10 mouse cellular contexts compared by ENCODE assay signal in genomic region chr2:92052188-92052587, GRCm38 (mm10). TPM values are rescaled to one million over a fixed set of nuclear protein-coding genes. Genes with fewer than 3 reads are reported as not detected.
A peak's percentile ranks its signal among the peaks of the same experiment; 100 is the strongest.
DNase-seq lines count a peak whose midpoint lies in the region; ATAC-seq lines count a peak whose summit lies in the region.
"Had no signal": no experiment of that assay in that cellular context is flagged by ENCODE, and none has a peak within 500 bp of the region (broad histone marks: within the 10 kb centered on the region; RNA-seq: fewer than 3 reads in every experiment).

No protein-coding gene starts in this region.

- H3K9me3 ChIP-seq in forebrain, embryonic 14.5 days (replicated peaks; ENCODE audit: control insufficient read depth, low read length): no peaks in the 10 kb centered on the region
- H3K9me3 ChIP-seq in forebrain, embryonic 15.5 days: no peaks in the 10 kb centered on the region
- no peaks in the 10 kb centered on the region for H3K9me3 ChIP-seq in intestine, embryonic 16.5 days (ENCODE audit: control insufficient read depth, low read length)

- no peak overlapping the region for H3K4me2 ChIP-seq in forebrain, embryonic 14.5 days (ENCODE audit: low read length)
- no peak overlapping the region for H3K4me2 ChIP-seq in forebrain, embryonic 15.5 days (replicated peaks)
- H3K4me2 ChIP-seq in intestine, embryonic 16.5 days (ENCODE audit: low read depth, low read length): no peak overlapping the region

- H3K36me3 ChIP-seq in forebrain, embryonic 14.5 days (ENCODE audit: control insufficient read depth, insufficient read depth, low read length): no peaks in the 10 kb centered on the region
- no peaks in the 10 kb centered on the region for H3K36me3 ChIP-seq in forebrain, embryonic 15.5 days
- no peaks in the 10 kb centered on the region for H3K36me3 ChIP-seq in intestine, embryonic 16.5 days (ENCODE audit: control insufficient read depth, insufficient read depth, low read length)

- no peak for ATAC-seq in forebrain, embryonic 14.5 days
- no peak for ATAC-seq in forebrain, embryonic 15.5 days (replicated peaks)
- ATAC-seq in intestine, embryonic 16.5 days: no peak
- ATAC-seq: midbrain, embryonic 16.5 days had no signal

- peaks cover 11% of the 10 kb centered on the region; the same call in 1 of the 2 replicates for H3K27me3 ChIP-seq in forebrain, embryonic 14.5 days (replicated peaks; ENCODE audit: control insufficient read depth, insufficient read depth, low read length)
- H3K27me3 ChIP-seq in forebrain, embryonic 15.5 days: peaks cover 8% of the 10 kb centered on the region; the same call in 1 of the 2 replicates
- no peaks in the 10 kb centered on the region for H3K27me3 ChIP-seq in intestine, embryonic 16.5 days (replicated peaks; ENCODE audit: control insufficient read depth, insufficient read depth, low read length)

- H3K4me1 ChIP-seq in forebrain, embryonic 14.5 days (ENCODE audit: control insufficient read depth, insufficient read depth, low read length): peaks cover 5% of the 10 kb centered on the region; the same call in 1 of the 2 replicates
- peaks cover 14% of the 10 kb centered on the region for H3K4me1 ChIP-seq in forebrain, embryonic 15.5 days
- peaks cover 21% of the 10 kb centered on the region for H3K4me1 ChIP-seq in intestine, embryonic 16.5 days (ENCODE audit: control insufficient read depth, insufficient read depth, low read length)

- no peak overlapping the region for H3K27ac ChIP-seq in forebrain, embryonic 14.5 days (ENCODE audit: low read depth, low read length)
- no peak overlapping the region for H3K27ac ChIP-seq in forebrain, embryonic 15.5 days (replicated peaks)
- no peak overlapping the region for H3K27ac ChIP-seq in intestine, embryonic 16.5 days (ENCODE audit: low read length)

- H3K4me3 ChIP-seq in forebrain, embryonic 14.5 days (ENCODE audit: low read depth, low read length): no peak overlapping the region
- H3K4me3 ChIP-seq in forebrain, embryonic 15.5 days: no peak overlapping the region
- H3K4me3 ChIP-seq in intestine, embryonic 16.5 days (ENCODE audit: low read length): no peak overlapping the region

- WGBS in forebrain, embryonic 14.5 days: 78% methylated on average over 8 of the region's 8 CpGs
- 73% methylated on average over 8 of the region's 8 CpGs for WGBS in forebrain, embryonic 15.5 days
- WGBS in intestine, embryonic 16.5 days: 80% methylated on average over 8 of the region's 8 CpGs

- peak; percentile 10 for DNase-seq in forebrain, embryonic 14.5 days (ENCODE audit: low spot score)
- peak; percentile 91 for DNase-seq in 3T3-L1 (ENCODE audit: low read depth, low spot score)
- peak; percentile 92 for DNase-seq in fibroblast of lung, adult 2 months (ENCODE audit: low read depth)
- peak; percentile 58 to 61 for DNase-seq in layer of hippocampus, postnatal 36 days
- no peak for DNase-seq in thymus, adult 18-20 months
- no peak for DNase-seq in retina, embryonic 14.5 days (ENCODE audit: low spot score)
- DNase-seq: kidney, adult 8-10 months had no signal

- H3K9ac ChIP-seq in forebrain, embryonic 14.5 days (ENCODE audit: low read length): no peak overlapping the region
- no peak overlapping the region for H3K9ac ChIP-seq in forebrain, embryonic 15.5 days (replicated peaks)
- no peak overlapping the region for H3K9ac ChIP-seq in intestine, embryonic 16.5 days (ENCODE audit: low read depth, low read length)

RNA-seq across cellular contexts. Expression of gene Creb3l1, which starts 27.9 kb away (rescaled TPM):
- 0.80 and 1.3 TPM in 2 replicates for polyA plus RNA-seq in forebrain, embryonic 14.5 days (2014; fragmentation: Nextera tagmentation; extraction: Ambion mirVana)
- polyA plus RNA-seq in forebrain, embryonic 15.5 days (2015; fragmentation: Nextera tagmentation; extraction: Ambion mirVana): 0.92 and 1.0 TPM in 2 replicates
- total RNA-seq in layer of hippocampus, postnatal 36 days (2021): 1 to 10 TPM; 3.4 to 4.3 TPM
- 16.6 and 17.6 TPM in 2 replicates for polyA plus RNA-seq in intestine, embryonic 16.5 days (2015; fragmentation: Nextera tagmentation; extraction: Ambion mirVana)

RNA-seq across cellular contexts. Expression of gene Phf21a, which starts 40.7 kb away (rescaled TPM):
- polyA plus RNA-seq in forebrain, embryonic 14.5 days (2014; fragmentation: Nextera tagmentation; extraction: Ambion mirVana): 37.5 and 39.2 TPM in 2 replicates
- polyA plus RNA-seq in forebrain, embryonic 15.5 days (2015; fragmentation: Nextera tagmentation; extraction: Ambion mirVana): 46.8 and 48.6 TPM in 2 replicates
- total RNA-seq in layer of hippocampus, postnatal 36 days (2021): 100 to 1,000 TPM; 136 to 142 TPM
- polyA plus RNA-seq in intestine, embryonic 16.5 days (2015; fragmentation: Nextera tagmentation; extraction: Ambion mirVana): 14.9 and 17.9 TPM in 2 replicates

Comparison
In these comparisons a context has a peak if more than half of its experiments do, and no peak if none do; other contexts are left out.
1. DNase-seq: peak in forebrain, embryonic 14.5 days (single experiment), 3T3-L1 (single experiment), fibroblast of lung, adult 2 months (single experiment) and layer of hippocampus, postnatal 36 days (2 of 2); none in thymus, adult 18-20 months (0 of 2) and retina, embryonic 14.5 days (single experiment).